Mouse (Mus musculus) spleen, postnatal 10 days (tissue): ENCODE measurements around the gene Mfap4.

Experiments used
- DNase-seq, 2 experiments: peaks; one replicate each; pipeline ENCODE4 v3.0.0; 2021 to 2022; ENCODE audit warnings: low spot score in 2 of 2

The Mfap4 gene

DNA sequence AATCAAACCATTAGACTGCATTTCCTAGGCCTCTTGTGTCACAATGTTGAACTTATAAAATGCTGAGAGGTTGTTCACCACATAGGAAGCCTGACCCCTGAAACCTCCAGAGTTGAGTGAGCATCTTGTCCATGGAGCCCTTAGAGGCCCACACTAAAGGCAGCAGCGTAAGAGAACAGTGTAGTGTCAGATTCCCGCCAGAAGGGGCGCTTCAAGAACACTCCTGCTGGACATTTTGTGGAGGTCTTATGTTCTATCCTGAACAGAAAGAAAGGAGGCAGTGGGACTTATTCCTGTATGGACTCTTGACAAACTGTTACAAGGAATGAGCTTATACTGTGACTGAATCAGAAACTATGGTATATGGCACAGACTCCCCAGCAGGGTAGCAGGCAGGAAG is 29.7 kb downstream of the Mfap4 start:
- peak in 1 of 2 experiments; percentile 48 for DNase-seq

- no peak for DNase-seq
These were observed 32.7 kb downstream of the Mfap4 start for GRCm38 (mm10) chr11:61517971-61518370.

DNA sequence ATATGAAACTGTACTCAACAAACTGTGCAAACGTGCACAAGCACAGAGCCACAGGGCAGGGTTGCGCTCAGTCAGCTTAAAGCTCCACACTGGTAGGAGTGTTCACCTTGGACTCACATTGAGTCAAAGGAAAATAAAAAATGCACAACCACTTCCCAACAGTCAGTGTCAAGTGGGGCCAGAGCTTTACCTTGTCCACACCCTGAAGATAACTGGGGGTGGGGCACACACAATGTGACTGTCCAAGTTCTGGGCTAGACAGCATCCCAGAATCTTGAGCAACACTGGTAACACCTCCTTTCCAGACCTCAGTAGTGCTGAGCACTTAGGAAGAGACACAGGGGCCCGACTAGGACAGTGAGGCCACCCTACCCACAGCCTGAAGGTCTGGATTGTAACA is 33.6 kb downstream of the Mfap4 start:
- DNase-seq = no peak

- no peak for DNase-seq
These were observed 34.4 kb downstream of the Mfap4 start for GRCm38 (mm10) chr11:61519484-61520107.

DNA sequence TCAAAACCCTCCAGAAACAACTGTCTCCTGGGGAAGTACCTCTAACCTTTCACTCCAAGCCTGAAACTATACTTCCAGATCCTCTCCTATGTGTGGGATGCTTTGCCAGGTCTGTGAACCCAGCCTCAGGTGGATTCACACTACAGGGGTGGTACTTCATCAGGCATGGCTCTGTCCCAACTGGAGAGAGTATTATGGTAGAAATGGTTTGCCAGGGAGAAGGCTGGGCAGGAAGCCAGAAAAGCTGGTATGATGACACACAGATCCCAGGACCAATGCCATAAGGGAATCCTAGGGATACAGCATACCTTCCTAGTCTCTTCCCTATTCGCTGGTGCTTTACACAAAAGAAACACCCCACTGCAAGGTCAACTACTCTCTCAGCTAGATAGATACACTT is 41.6 kb downstream of the Mfap4 start:
- DNase-seq = no peak

DNA sequence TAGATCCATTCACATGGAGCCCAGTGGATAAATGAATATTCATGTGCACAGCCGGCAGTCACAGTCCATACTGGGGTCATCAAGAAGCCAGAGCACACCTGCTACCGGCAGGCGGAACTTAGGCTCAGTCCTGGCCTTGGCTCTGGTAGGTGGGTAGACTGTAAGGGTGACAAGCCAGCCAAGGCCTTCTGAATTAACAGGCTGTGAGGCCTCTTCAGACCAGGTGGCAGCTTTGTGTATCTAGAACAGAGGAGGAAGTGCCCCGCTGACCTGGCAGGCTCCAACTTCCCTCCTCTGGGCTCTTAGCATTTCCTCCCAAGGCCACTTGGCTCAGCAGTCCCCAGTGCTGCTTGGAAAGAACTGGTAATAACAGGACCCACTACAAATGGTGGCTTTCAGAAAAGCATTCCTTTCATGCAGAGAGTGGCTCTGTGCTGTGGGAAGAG is 44.1 kb downstream of the Mfap4 start:
- no peak for DNase-seq

- no peak for DNase-seq
These were observed 47.6 kb downstream of the Mfap4 start for GRCm38 (mm10) chr11:61532820-61533219.

DNA sequence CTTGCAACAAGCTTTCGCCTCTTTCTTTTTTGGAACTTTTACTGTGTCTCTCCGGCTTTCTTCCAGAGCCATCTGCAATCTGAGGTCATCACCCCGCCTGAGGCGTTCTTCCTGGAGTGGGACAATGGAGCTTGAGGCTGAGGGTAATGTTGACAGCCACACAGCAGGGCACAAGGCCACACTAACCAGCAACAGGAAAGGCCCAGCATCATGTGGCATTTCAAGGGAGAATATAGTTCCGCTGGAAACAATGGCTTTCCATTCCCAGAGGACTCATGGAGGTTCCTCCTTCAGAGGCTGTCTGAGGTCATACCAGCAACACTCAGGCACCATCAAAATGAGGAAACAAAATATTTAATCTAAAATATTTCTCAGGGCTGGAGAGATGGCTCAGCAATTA is 48.3 kb downstream of the Mfap4 start:
- DNase-seq = no peak

GRCm38 (mm10) chr11:61535530-61535929 is 50.3 kb downstream of the Mfap4 start:
- no peak for DNase-seq

- no peak for DNase-seq
These were observed 51.7 kb downstream of the Mfap4 start for GRCm38 (mm10) chr11:61536952-61537351.

DNA sequence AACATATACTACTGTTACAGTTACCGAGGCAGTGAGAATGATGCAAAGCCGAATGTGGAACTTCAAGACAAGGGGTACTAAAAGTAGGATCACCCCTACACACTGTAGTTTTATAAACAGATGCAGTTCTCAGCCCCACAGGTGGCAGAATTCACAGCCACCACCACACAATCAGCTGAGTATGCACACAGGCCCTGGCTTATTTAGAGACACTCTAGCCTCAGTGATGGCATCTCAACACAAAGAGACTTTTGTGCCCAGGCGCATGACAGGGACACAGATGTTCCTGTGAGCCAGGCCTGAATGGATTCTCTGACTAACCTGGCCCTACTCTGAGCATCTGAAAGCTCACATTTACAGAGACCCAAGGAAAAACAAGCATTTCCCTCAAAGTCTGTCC is 52.1 kb downstream of the Mfap4 start:
- DNase-seq = no peak
